Mouse (Mus musculus) 3T3-L1 (cell line): Measurements from ENCODE around the gene Pax4.
A peak's percentile ranks its signal among the peaks of the same experiment; 100 is the strongest.

Experiments used
- DNase-seq: peaks from one replicate; pipeline ENCODE4 v3.0.0-alpha.2; 2015; ENCODE audit warnings: low read depth, low spot score

Pax4 gene

DNA sequence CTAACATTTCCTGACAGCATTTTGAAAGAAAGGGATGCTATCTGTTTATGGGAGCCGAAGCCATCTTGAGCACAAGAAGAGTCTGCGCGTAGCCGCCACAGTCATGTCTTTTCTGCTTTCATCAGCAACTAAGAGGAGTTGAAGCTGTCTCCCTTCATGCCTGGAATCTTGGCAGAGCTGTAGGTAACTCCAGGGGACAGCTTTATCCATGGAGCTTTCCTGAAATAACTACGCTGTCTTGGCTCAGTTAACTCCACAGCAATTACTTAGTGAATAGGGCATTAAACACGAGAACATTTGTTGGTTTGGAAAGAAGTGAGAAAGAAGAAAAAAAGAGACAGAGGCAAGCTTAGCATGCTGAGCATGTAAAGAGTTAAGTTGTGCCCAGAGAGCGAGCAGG lies 1.2 kb downstream of the Pax4 start:
- DNase-seq, result no peak

DNA sequence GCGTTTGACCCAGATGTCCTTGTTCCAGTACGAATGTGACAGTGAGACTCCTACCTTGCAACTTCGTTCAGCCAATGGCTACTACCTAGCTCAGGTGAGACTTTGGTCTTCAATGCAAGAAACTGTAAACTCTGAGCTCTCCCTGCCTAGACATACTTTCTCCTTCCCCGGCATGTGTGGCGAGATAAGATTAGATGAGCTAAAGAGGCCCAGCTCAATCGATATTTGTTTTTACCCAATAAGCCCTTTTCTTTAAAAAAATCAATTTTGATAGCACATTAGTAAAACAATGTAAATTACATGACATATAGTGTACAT lies 17.7 kb downstream of the Pax4 start:
- DNase-seq, result no peak

DNA sequence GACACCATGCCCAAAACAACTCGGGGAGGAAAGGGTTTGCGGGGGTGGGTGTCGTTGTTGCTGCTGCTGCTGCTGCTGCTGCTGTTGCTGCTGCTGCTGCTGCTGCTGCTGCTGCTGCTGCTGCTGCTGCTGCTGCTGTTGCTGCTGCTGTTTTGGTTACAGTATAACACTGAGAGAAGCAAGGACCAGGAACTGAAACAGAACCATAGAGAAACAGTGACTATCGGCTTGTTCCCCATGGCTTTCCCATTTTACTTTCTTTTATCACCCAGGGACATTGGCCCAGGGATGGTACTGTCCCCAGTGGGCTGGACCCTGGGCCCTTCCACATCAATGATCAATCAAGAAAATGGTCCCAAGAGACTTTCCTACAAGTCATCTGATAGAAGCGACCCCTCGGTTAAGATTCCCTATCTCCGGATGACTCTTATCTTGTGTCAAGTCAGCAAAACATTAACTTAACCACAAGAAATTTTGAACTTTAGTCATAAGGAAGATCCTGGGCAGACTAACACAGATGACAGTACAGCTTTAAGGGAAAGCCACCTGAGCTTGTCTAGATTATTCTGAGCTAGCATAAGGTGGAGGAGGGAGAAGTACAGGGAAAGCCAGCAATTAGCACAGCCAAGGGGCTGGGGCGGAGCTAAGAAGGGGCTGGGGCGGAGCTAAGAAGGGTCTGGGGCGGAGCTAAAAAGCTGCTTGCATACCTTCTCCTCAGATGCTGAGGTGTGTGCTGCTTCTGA lies 18.2 kb downstream of the Pax4 start:
- no peak for DNase-seq

DNA sequence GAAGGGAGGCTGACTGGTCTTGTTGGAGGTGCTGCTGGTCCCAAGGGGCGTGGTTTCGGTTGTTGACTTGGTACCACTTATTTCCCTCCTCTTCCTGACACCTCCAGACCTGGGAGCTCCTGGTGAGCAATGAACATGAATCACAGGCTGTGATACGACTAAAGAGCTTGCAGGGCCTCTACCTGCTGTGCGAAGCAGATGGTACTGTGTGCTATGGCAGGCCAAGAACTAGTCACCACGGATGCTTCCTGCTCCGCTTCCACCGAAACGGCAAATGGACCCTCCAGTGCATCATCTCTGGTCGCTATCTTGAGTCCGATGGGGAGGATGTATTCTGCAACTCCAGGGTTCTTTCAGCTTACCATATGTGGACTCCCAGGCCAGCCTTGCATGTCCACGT lies 19.3 kb downstream of the Pax4 start:
- DNase-seq, result no peak

DNA sequence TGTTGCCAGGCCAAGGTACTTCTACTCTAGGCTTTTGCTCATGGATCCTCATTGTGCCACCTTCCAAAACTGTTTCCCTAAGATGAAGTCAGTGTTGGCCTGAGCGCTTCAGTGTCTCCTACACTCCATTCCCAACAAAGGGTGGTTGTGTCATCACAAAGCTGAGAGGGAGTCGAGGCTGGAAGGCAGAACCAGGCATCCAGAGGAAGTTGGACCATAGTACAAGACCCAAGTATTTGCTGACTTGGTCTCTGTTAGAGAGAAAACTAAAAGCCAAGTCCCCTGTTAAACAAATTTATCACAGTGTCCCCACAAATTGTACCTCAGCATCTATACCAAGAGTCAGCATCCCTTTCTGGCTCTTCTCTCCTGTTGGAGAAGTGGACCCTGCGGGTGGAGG lies 20.9 kb downstream of the Pax4 start, which contains the start of gene Gcc1:
Gcc1 (minus strand) TSS at position 101 of the 400 bp plus-strand sequence.
- DNase-seq, result no peak

DNA sequence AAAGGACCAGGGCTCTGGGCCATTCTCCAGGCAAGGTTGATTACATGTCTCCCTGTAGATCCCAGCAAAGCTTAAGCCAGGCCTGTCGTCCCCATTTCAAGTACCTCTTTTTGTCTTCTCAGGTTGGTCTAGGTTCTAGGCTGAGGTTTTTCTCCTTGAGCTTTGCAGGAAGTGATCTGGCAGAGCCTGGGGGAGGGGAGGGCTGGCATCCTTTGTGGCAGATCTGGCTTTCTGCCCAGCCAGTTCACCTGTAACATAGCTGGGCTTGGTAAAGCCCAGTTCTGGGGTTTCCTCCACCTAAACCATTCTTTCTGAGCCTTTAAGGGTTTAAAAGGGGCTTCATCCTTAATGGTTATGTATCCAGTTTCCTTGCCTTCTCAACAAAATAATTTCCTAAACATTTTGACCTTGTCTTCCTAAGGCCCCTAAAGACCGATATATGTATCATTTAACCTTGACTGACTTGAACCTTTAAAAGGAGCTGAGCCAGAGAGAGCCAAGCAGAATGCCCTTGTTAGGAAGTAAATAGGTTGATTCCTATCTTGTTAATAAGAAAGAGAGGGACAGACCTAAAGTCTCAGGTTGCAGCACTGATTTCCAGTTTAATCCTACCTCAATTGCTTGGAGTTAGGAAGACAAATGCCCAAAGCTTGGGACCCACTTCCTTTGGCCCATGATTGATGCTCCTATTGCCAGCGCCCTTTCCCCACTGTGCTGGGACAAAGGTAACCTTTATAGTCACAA lies 21.9 kb downstream of the Pax4 start, which contains the start of gene Fscn3:
Fscn3 (plus strand) TSS at position 694 of the 744 bp plus-strand sequence.
- DNase-seq, result no peak

DNA sequence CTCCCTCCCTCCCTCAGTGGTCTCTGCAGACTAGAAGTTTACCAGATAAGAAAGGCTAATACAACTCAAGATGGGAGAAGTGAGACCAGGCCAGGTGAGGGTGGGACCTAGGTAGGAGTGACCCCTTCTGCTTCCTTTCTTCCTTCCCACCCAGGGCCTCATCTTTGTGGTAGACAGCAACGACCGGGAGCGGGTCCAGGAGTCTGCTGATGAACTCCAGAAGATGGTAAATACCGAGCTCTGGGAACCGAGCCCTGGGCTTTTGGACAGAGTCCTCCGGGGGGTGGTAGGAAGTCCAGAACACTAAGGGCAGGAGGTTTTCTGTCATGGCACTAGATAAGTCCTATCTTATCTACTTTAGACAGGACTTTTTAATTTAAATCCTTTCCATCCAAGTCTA lies 24.1 kb downstream of the Pax4 start:
- DNase-seq, result no peak

DNA sequence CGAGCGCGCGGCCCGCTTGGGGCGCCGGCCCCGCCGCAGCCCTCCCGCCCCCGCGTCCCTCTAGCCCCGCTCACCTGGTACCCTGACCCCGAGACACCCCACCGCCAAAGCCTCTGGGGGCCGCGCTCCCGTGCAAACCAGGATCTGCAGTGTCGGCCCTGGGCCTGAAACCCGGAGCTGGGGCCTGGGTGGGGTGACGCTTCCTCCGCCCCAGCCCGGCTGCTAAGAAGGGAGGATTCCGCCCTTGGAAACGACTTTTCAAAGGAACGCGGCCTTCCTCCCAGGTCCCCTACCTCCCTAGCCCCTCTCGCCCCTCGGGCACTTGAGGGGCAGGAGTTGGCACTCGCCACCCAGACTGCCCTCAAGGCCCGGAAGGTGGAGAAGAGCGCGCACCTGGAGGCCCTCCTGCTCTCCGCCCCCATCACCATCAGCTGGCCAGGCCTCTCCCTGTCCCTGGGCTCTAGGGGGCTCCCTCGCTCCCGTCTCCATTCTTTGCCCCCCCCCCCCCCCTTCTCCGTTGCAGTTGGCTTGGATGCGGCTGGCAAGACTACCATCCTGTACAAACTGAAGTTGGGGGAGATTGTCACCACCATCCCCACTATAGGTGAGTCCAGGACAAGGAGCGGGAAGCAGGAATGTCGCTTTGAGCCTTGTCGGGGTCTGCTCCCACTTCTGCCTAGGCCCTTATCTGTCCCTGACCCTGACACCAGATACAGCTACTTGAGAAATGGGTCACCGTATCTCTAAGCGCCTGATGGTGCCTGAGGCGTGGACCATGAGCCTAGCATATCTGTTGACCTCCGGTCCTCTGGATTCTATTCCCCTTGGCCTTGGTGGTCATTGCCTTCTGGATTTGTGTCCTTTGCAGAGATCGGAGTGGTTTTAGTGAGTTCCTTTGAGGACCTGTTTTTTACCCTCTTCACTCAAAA lies 25.1 kb downstream of the Pax4 start:
- DNase-seq, result peak; percentile 72

DNA sequence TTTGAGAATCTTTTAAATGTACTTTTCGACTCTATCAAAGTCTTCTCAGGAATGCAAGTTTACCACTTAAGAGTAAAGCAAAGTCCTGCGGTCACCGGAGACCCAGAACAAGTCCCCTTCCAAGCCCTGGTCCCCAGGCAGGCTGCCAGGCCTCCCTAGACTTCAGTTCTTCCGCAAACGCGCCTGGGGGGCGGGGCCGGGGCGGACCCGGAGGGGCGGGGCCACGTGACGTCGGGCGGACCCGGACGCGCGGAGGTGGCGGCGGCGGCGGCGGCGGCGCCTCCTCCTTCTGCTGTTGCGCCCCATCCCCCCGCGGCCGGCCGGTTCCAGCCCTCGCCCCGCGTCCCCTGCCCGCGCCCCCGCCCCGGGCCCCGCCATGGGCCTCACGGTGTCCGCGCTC lies 25.8 kb downstream of the Pax4 start, which contains the start of gene Arf5:
Arf5 (plus strand) TSS at position 248 of the 400 bp plus-strand sequence.
- DNase-seq, result peak; percentile 88

DNA sequence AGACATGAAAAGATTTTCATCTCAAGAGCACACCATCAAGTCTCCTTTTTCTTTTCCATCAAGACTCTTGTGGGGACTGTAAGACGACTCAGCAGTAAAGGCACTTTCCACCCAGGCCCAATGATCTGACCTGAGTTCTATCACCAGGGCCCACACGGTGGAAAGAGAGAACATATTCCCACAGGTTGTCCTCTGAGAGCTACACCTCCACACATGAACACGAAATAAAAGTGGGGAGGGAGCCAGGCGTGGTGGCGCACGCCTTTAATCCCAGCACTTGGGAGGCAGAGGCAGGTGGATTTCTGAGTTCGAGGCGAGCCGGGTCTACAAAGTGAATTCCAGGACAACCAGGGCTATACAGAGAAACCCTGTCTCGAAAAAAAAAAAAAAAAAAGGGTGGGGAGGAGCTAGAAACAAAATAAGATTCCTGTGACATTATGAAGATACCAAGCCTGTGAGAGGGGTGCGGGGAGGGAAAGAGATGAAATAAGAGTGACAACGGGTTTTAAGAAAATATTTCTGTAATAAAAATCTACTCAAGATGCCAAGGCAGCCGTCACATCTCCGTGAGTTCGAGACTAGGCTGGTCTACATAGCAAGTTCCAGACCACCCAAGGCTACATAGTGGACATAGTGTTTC lies 26.4 kb downstream of the Pax4 start:
- peak; percentile 68 for DNase-seq

DNA sequence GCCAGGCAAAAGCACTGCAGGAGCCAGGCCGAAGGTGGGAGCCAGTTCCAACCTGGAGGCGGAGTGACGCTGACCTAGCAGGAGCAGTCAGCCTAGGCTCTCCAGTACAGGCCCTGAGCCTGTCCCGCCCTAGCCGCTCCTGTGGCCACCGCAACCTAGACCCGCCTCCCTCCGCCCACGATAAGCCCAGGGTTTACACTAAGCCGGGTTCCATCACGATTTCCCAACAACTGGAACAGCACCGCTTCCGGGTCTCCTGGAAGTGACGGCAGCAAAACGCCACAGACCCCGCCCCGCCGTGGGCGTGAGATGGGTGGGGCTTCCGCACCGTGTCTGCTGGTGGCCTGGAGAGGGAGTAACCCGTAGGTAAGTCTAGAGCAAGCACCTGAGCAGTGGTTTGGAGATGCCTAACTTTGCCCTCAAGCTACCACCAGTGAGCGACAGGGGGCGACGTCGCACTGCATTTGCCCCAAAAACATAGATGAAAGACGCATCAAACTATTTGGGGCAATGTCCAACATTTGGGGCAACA lies 27.6 kb downstream of the Pax4 start:
- peak; percentile 99 for DNase-seq

DNA sequence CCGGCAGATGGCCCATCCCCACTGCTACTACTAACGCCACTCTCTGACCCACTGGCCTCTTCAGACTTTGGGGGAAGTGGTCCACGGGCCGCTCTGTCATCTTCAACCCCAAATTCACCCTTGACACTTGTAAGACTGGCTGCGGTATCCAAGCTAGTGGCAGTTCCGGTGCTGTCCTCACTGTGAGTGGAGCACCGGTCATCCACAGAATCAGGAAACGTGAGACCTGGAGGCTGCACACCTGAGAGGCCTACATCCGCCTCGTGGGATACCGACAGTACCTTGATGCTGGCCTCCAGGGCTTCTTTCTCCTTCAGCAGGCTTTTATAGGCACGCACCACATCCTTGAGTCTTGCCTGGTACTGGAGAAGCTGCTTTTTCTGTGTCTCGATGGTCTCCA lies 28.3 kb downstream of the Pax4 start:
- peak; percentile 38 for DNase-seq

DNA sequence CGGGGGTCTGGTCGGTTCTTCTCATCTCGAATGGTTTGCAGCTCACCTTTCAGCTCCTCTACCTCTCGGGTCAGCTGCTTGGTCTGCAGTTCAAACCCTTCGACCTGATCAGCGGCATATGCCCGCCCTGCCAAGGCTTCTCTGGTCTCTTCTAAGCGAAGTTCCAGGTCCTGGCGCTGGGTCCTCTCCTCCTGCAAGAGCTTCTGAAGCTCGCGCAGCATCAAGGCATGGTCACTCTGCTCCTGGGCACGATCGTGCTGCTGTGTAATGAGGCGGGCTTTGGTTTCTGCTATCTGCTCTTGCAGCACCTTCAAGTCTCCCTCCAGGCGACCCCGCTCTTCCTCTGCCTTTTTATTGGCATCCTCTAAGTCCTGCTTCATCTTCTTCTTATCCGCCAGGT lies 28.8 kb downstream of the Pax4 start:
- DNase-seq, result no peak

DNA sequence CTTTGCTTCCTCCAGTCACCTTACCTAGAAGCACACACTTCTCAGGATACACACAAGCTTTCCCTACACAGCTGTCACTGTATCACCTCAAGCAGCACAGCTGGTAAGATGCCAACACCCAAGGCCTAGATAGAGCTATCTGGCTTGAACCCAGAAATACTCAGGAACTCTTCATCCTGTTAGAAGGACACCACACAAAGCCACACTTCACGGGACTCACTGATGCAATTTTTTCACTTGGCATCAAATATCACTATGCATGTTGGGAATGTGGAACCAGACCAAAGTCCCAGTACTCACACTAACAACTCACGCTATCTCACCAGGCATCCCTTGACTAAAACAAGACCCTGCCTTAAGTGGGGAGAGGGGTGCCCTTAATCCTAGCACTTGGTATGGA lies 29.5 kb downstream of the Pax4 start:
- DNase-seq, result peak; percentile 65

DNA sequence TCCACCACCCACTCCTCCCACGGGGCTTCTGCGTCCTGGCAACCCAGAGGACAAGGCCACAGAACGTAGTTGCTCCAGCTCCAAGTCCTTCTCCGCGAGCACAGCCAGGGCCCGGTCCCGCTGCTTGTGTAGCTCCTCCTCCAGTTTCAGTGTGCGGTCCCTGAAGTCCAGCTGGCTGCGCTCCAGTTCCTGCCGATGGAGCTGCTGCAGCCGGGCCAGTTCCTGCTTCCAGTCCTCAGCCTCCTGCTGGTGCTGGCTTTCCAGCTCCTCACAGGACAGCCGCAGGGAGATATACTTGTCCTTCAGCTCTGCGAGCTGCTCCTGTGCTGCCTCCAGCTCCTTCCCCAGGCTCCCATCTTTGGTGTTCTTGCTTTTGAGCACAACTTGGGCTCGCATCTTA lies 30.7 kb downstream of the Pax4 start:
- DNase-seq, result no peak

DNA sequence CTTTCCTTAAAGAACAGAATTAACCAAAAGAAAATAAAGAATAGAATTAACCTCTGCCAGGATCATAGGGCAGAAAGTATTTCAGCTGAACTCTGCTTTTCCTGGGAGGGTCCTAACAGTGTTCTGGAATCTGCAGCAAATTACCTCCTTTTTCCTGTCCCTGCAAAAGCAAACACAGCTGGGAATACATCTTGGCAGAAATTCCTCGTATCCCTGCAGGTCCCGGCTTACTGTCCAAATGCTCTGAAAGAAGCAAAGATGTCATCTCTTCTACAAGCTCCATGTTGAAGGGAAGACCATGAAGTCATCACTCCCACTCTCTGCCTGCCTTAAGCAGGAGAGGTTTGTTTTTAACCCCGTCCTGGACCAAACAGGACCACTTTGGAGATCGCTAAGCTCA lies 32.2 kb downstream of the Pax4 start:
- DNase-seq, result no peak

DNA sequence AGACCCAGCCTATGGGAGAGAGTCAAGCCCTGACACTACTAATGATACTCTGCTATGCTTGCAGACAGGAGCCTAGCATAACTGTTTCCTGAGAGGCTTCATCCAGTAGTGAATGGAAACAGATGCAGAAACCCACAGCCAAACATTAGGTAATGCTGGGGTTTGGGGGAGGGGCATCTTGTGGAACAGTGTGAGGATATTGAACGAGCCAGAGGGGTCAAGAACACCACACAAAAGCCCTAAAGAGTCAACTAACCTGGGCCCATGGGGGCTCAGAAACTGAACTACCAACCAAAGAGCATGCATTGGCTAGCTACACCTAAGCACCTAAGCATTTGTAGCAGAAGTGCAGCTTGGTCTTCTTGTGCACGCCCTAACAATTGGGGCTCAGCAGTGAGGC lies 37.9 kb downstream of the Pax4 start:
- no peak for DNase-seq

DNA sequence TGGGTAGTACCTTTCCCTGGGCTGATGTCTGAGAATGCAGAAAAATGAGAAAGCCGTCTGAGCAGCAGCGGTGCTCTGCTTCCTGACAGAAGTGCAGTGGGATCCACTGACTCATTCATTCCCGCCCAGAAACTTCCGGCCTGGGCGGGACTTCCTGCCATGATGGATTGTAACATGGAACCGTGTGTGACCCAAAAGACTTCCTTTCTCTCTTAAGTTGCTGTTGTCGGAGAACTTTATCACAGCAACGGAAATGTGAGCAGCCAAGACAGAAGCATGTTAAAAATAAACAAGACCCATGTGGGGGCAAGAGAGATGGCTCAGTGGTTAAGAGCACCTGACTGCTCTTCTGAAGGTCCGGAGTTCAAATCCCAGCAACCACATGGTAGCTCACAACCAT lies 39.1 kb downstream of the Pax4 start:
- peak; percentile 12 for DNase-seq

DNA sequence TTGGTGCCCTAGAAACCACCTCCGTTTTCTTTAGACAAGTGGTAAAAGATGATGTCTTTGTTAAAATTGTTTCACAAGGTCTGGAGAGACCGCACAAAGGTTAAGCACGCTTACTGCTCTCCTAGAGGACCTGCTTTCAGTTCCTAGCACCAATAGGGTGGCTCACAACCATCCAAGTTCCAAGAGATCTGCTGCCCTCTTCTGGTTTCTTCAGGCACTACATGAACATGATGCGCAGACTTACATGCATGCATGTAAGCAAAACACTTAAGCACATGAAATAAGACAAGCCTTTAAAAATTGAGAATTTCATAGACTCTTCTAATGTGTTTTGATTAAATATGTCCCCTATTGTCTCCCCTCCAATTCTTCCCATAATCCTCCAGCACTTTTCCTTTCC lies 49.4 kb downstream of the Pax4 start:
- peak; percentile 27 for DNase-seq

DNA sequence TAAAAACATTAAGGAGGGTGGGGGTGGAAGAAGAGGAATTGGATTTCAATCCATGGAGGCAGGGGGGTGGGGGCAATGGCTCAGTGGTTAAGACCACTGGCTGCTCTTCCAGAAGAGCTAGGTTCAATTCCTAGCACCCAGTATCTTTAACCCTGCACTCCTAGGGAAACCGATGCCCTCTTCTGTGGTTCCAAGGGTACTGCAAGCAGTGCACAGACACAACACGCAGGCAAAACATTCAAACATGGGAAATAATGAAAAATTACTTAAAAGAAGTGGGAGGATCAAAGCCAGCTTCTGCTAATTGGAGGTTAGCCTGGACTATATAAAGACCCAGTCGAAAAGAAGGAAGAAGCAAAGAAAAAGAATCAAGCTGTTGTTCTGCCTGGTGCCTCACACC lies 50.4 kb downstream of the Pax4 start:
- DNase-seq, result no peak

DNA sequence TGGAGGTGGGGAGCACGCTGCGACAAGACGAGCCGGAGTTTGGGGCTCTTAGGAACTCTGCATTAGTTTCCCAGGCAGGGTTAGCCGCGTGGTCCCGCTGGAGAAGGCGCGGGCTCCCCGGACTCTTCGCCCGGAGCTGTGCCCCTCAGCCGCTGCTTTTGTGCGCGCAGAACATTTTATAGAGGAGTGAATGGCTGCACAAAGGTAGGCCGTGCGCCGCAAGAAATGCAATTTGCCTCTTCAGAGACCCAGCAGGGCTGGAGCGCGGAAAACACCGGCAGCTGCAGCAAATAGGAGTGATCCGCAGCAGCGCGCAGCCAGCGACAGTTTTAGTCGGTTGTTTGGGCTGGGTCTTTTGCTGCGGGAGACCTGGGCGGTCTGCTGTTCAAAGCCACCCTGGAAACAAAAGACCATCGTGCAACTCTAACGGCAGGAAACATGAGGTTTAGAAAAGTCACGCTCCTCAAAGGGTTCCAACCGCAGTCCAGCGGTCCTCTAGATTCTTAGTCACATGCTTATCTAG lies 51.4 kb downstream of the Pax4 start, which contains the start of gene Zfp800:
Zfp800 (minus strand) TSS at position 325 of the 523 bp plus-strand sequence.
- no peak for DNase-seq
